Mouse (Mus musculus): Measurements from ENCODE around the gene Cachd1.

- peak; percentile 52 for TF ChIP-seq CTCF (IDR thresholded peaks at IDR 0.05; ENCODE audit: low read depth)
- TF ChIP-seq EP300 (IDR thresholded peaks at IDR 0.05; ENCODE audit: low read depth) = no peak
Measured at GRCm38 (mm10) chr4:100728896-100729479, 47.5 kb upstream of the Cachd1 start.

Measured in liver, postnatal 0 days (tissue).